Mouse (Mus musculus): Measurements from ENCODE around the gene Sf3a1.
"Not testable (repeated sequence)": the region's sequence is repeated elsewhere in the genome, so short reads cannot be mapped to it uniquely, and the experiment has no call there.

Sf3a1 gene

DNA sequence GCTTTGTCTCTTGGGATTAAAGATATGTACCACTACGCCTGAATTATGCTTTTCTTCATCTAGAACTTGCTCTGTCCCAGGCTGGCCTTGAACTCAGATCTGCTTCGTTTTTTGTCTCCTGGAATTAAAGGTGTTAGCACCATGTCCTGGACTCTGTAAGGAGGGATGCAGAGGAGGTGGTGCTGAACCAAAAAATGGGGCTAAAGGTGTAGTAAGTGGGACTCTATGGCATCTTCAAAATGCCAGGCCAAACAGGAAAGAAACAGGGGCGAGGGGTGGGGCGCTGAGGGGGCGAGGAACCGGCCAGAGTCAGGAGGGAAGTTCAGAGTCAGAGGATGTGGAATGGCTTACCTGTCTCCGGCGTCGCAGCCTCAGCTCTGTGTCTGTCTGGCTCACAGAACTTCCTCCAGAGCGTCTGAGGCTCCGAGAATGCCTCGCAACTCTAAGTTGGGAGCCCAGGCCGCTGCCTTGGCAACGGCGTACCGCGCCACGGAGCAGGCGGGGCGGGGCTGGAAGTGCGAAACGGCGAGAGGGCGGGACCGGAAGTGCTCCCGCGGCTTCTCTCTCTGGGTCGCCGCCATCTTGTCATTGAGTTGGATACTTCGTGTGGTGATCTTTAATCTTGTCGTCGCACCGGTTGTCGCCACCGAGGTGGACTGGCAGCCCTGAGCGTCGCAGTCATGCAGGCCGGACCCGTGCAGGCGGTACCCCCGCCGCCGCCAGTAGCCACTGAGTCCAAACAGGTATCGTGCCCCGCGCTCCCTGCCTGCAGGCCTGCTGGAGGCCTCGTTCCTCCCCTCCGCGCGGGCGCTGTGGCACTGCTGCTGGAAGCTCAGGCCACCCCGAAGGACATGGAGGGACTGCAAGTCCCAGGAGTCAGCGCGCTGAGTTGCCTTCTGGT is at the start of gene Sf3a1, which contains the start of gene Ccdc157:
TSS of gene Sf3a1 (plus strand) at position 543 of the 901 bp plus-strand sequence.
TSS of gene Ccdc157 (minus strand) at position 486 of the 901 bp plus-strand sequence.
- DNase-seq (ENCODE audit: low spot score in 2 of 2): peak; percentile 88 to 93

GRCm38 (mm10) chr11:4112033-4112432 is 48.1 kb upstream of the Sf3a1 start:
- no peak for DNase-seq (ENCODE audit: low spot score in 2 of 2)

DNA sequence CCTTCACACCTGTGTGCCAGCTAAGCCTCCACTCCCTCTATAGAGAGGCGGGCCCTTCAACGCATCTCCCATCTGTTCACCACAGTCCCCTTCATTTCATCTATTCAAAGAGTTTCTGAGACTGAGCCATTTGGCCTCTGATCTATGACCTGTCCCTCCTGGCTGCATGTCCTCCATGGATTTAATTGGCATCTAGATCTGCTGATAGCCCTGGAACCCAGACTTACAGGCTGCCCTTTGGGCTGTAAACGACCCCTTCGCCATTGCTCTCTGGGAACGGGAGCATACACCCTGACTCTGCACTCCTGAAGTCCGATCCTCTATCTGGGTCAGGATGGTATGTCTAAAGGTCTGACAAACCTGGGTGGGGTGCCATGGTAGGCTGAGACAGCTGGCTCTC is 47.3 kb upstream of the Sf3a1 start:
- no peak for DNase-seq (ENCODE audit: low spot score in 2 of 2)

GRCm38 (mm10) chr11:4113496-4113895 is 46.7 kb upstream of the Sf3a1 start:
- no peak for DNase-seq (ENCODE audit: low spot score in 2 of 2)

- no peak for DNase-seq (ENCODE audit: low spot score in 2 of 2)
Measured at GRCm38 (mm10) chr11:4113970-4114369, 46.2 kb upstream of the Sf3a1 start.

GRCm38 (mm10) chr11:4114541-4114940 is 45.6 kb upstream of the Sf3a1 start:
- DNase-seq (ENCODE audit: low spot score in 2 of 2): not testable (repeated sequence)

- no peak for DNase-seq (ENCODE audit: low spot score in 2 of 2)
Measured at GRCm38 (mm10) chr11:4115407-4115806, 44.7 kb upstream of the Sf3a1 start.

GRCm38 (mm10) chr11:4116458-4117141 is 43.5 kb upstream of the Sf3a1 start:
- no peak for DNase-seq (ENCODE audit: low spot score in 2 of 2)

DNA sequence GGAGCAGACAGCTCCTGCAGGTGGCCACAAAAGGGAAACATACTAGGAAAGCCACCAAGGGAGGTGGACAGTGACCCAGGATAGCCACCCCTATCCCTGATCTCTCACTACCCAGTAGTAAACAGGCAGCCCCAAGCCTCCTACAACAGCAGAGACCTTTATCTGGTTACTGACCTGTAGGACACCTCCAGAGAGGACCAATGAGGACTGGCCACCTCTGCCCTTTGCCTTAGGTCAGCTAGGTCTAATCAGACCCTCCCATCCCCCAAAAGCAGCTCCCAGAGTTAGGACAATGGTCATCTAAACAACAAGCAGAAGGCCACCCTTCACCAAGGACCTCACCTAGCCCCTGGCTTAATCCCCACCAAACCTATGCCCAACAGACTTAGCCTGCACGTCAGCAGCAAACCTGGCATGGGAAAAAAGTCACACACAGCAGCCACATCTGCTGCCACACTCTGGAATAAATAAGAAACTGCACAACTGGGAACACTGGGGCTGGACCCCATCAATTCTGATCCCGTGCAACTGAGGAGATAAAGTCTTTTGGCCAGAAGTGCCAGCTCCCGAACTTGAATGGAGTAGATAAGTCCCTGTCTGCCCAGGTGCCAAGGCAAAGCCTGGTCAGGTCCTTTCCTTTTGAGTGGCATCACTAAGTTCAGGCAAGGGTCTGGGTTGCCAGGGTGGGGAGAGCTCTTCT is 42.6 kb upstream of the Sf3a1 start:
- DNase-seq (ENCODE audit: low spot score in 2 of 2): no peak

GRCm38 (mm10) chr11:4118081-4118921 is 41.8 kb upstream of the Sf3a1 start:
- peak; percentile 66 to 67 for DNase-seq (ENCODE audit: low spot score in 2 of 2)

DNA sequence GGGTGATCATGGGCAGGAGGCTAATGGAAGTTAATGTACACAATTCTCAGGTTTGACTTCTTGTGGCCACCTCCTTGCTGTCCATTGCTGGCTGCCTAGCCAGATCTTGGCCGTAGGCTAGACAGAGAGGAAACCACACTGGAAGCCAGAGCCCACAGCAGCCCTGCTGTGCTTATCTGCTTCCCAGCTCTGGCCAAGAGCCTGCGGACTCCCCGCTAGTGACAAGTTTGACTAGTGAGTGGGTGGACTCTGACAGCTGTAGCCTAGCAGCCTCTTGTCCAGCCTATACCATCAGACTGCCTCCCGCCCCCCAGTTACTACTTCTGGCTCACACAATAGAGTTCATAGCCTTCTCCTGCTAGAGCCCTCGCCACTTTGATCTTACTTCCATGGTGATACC is 40.5 kb upstream of the Sf3a1 start:
- DNase-seq (ENCODE audit: low spot score in 2 of 2): no peak

DNA sequence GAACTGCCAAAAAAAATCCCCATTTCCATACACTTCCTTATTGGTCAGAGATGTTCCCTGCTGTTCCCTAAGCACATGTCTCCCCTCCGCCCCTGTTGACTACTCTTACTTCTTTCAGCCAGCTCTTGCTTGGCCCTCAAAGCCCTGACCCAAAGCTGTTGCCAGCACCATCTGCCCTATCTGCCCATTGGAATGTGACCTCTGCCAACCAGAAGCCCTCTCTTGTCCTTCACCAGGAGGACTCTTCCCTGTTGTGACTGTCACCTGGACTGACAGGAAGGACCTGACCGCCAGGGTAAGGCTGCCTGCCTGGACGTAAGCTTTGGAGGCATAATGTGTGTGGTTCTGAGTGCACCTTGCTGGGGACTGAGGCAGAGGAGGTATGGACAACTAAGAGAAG is 38.5 kb upstream of the Sf3a1 start:
- no peak for DNase-seq (ENCODE audit: low spot score in 2 of 2)

DNA sequence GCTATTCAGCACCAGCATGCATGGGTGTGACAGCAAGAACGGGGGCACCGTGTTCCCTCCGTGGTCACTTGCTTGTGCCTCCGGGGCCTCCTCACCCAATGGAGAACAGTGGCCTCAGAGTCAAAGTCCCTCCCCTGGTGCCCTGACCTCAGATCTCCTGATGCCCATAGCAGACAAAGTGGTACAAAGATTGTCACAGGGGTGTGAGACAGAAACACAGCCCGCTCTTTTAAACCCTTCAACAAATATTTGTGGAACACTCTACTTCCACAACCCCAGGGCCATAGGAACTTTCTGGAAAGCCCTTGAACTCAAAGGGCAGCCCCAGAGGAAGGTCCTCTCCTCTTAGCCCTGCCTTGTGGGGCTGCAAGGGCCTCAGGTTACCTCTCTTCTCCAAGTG is 37.9 kb upstream of the Sf3a1 start:
- DNase-seq (ENCODE audit: low spot score in 2 of 2): no peak

GRCm38 (mm10) chr11:4122742-4123579 is 37.2 kb upstream of the Sf3a1 start, which contains the start of gene Sec14l2:
Sec14l2 (minus strand) TSS chr11:4123415.
- DNase-seq (ENCODE audit: low spot score in 2 of 2): no peak

GRCm38 (mm10) chr11:4123922-4124321 is 36.2 kb upstream of the Sf3a1 start:
- DNase-seq (ENCODE audit: low spot score in 2 of 2): no peak

- DNase-seq (ENCODE audit: low spot score in 2 of 2): no peak
Measured at GRCm38 (mm10) chr11:4127059-4127458, 33.1 kb upstream of the Sf3a1 start.

DNA sequence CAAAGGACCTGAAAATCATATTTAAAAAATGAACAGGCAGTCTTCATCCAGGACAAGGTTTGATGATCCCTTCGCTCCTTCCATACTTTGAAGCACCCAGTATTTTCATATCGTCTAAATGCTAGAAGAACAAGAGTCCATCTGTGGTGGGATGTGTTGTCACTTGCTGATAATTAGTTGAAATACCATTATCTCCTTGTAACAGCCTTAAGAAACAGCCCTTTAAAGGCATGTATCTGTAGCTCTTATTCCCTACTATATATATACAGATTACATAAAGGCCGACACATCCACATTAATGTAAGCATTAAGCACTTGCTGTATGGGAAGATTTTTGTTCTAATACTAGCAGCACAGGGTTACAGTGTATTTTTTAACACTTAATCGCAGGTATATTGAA is 31.7 kb upstream of the Sf3a1 start:
- not testable (repeated sequence) for DNase-seq (ENCODE audit: low spot score in 2 of 2)

GRCm38 (mm10) chr11:4133450-4133849 is 26.7 kb upstream of the Sf3a1 start:
- DNase-seq (ENCODE audit: low spot score in 2 of 2): no peak

DNA sequence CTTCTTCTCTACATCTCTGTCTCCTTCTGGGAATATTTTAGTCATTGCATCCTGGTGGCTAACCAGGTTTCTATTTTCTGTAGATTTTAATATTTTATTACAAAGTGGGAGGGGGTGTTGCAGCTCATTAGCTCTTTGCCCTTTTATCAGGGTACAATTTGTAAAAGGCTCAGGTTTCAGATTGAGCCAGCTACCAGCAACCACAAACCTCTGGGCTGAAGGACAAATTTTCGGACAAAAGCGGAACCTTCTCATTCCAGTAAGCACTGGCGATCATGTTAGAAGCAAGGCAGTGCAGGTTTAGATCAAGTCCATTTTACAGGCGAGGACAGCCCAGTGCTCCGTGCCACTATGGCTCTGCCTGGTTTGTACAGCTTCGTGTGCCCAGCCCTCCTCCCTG is 25.8 kb upstream of the Sf3a1 start:
- no peak for DNase-seq (ENCODE audit: low spot score in 2 of 2)

Data from frontal cortex, postnatal 10 days (tissue).